Mouse (Mus musculus) lung, postnatal 0 days (tissue): ENCODE data around the gene Clec16a. TPM values are rescaled to one million over a fixed set of nuclear protein-coding genes. Genes with fewer than 3 reads are reported as not detected.
A peak's percentile ranks its signal among the peaks of the same experiment; 100 is the strongest.

ENCODE experiments used
- ATAC-seq: fragments of 200-750 bp; cut with Nextera tagmentation; 2 replicates; pipeline ENCODE4 v1.8.0; 2017; ENCODE audit warnings: moderate library complexity
- DNase-seq: peaks from one replicate; pipeline ENCODE4 v3.0.0-alpha.2; 2016; ENCODE audit warnings: low spot score
- H3K27ac ChIP-seq: fragments of 300-500 bp; sonication (generic); 2 replicates; pipeline ENCODE4 v1.5.1; 2014; ENCODE audit warnings: antibody characterized with exemption, mild to moderate bottlenecking, low read length, mixed read lengths
- H3K27me3 ChIP-seq: fragments of 300-500 bp; sonication (generic); replicated peaks from 2 replicates; pipeline ENCODE4 v1.6.1; 2014; ENCODE audit warnings: low read length, mixed read lengths; ENCODE audit not compliant: insufficient read depth
- H3K36me3 ChIP-seq: fragments of 300-500 bp; sonication (generic); 2 replicates; pipeline ENCODE4 v1.6.1; 2014; ENCODE audit warnings: low read length, mixed read lengths; ENCODE audit not compliant: insufficient read depth
- H3K4me1 ChIP-seq: fragments of 300-500 bp; sonication (generic); 2 replicates; pipeline ENCODE4 v1.6.1; 2014; ENCODE audit warnings: antibody characterized with exemption, low read depth, low read length, mixed read lengths; ENCODE audit not compliant: insufficient read depth
- H3K4me2 ChIP-seq: fragments of 300-500 bp; sonication (generic); replicated peaks from 2 replicates; pipeline ENCODE4 v1.6.1; 2014; ENCODE audit warnings: low read depth, mild to moderate bottlenecking, low read length, moderate library complexity, mixed read lengths
- H3K4me3 ChIP-seq: fragments of 300-500 bp; sonication (generic); 2 replicates; pipeline ENCODE4 v1.5.1; 2014; ENCODE audit warnings: low read depth, low read length
- H3K9ac ChIP-seq: fragments of 300-500 bp; sonication (generic); replicated peaks from 2 replicates; pipeline ENCODE4 v1.6.1; 2014; ENCODE audit warnings: low read depth, mild to moderate bottlenecking
- H3K9me3 ChIP-seq: fragments of 300-500 bp; sonication (generic); 2 replicates; pipeline ENCODE4 v1.6.1; 2016; ENCODE audit warnings: low read length, mixed read lengths
- CTCF ChIP-seq: IDR thresholded peaks from 2 replicates; pipeline ENCODE4 v1.5.1; 2016; ENCODE audit warnings: antibody characterized with exemption, mild to moderate bottlenecking
- EP300 ChIP-seq: IDR thresholded peaks from 2 replicates; pipeline ENCODE4 v1.6.1; 2016; ENCODE audit warnings: antibody characterized with exemption, mild to moderate bottlenecking, control low read depth
- WGBS: fragments of 180-500 bp; shearing (Covaris S2); extraction: QIAGEN DNeasy Blood & Tissue Kit; methylation state at CpG from one replicate; pipeline ENCODE4 v1.1.7; 2014; 5-methylcytosine and 5-hydroxymethylcytosine counted together
- polyA plus RNA-seq: library from polyadenylated mRNA; unstranded; fragments of >200 nt; fragmentation: Nextera tagmentation; extraction: Ambion mirVana; gene quantifications from 2 replicates; pipeline ENCODE4 v1.2.1, GENCODE M21; 2015

The Clec16a gene
- polyA plus RNA-seq, 1 experiment from 2014 or later, result 32.0 TPM

DNA sequence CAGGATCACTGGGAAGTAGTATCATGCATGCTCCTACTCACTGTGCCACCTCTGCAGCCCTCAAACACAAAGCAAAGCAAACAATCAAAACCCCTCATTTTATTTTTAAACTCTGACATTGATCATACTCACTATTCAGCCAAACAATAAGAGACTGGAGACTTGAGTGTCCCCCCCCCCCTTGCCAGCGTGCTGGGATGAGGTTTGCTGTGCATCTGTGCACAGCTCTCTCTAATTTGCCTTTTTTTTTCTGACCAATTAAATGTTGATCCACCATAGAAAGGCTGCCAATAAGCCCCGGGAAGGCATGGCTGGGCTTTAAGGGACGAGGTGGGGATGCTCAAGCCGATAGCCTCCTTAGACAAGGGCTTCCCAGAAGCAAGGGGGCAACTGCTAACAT, 37.7 kb upstream of the Clec16a start:
- no peak overlapping the region for H3K4me3 ChIP-seq
- no peak overlapping the region for H3K9ac ChIP-seq
- DNase-seq, result no peak
- WGBS, result 62% methylated on average over 4 of the region's 4 CpGs
- H3K27me3 ChIP-seq, result no peaks in the 10 kb centered on the region
- H3K9me3 ChIP-seq, result no peaks in the 10 kb centered on the region
- H3K4me1 ChIP-seq, result no peaks in the 10 kb centered on the region
- no peak for ATAC-seq
- H3K4me2 ChIP-seq, result no peak overlapping the region
- no peaks in the 10 kb centered on the region for H3K36me3 ChIP-seq
- no peak for TF ChIP-seq EP300
- no peak for TF ChIP-seq CTCF
- H3K27ac ChIP-seq, result no peak overlapping the region

GRCm38 (mm10) chr16:10508691-10509090, 36.4 kb upstream of the Clec16a start:
- WGBS, result 57% methylated on average over 6 of the region's 6 CpGs
- Histone ChIP-seq H3K4me1 (no peaks in the 10 kb centered on the region), H3K4me3 (no peak overlapping the region), H3K36me3 (no peaks in the 10 kb centered on the region), H3K9me3 (no peaks in the 10 kb centered on the region), H3K4me2 (no peak overlapping the region), H3K9ac (no peak overlapping the region), H3K27ac (no peak overlapping the region), H3K27me3 (no peaks in the 10 kb centered on the region)
- TF ChIP-seq CTCF (no peak), EP300 (no peak)
- no peak for DNase-seq
- no peak for ATAC-seq

DNA sequence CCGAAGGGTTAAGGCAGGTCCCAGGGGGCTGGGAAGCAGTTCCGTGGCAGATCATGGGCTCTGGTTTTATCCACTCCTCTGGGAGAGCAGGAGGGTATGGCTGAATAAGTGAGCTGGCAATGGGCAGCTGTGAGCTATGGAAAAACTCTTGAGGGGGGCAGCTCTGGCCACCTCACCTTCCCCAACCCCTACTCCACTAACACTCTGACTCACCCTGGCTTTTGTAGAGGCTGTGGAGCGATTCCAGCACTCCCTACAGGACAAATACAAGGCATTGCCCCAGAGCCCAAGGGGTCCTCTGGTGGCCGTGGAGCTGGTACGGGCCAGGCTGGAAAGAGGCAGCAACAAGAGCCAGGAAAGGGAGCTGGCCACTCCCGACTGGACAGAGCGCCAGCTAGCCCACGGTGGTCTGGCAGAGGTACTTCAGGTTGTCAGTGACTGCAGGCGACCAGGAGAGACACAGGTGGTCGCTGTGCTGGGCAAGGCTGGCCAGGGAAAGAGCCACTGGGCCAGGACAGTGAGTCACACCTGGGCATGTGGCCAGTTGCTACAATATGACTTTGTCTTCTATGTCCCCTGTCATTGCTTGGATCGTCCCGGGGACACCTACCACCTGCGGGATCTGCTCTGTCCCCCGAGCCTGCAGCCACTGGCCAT, 34.5 kb upstream of the Clec16a start:
- ATAC-seq (peak; percentile 62), DNase-seq (no peak)
- WGBS, result 53% methylated on average over 14 of the region's 14 CpGs
- Histone ChIP-seq H3K4me1 (no peaks in the 10 kb centered on the region), H3K36me3 (no peaks in the 10 kb centered on the region), H3K27me3 (no peaks in the 10 kb centered on the region), H3K9me3 (no peaks in the 10 kb centered on the region), H3K9ac (no peak overlapping the region), H3K27ac (no peak overlapping the region), H3K4me3 (no peak overlapping the region), H3K4me2 (no peak overlapping the region)
- peak; percentile 9 for TF ChIP-seq CTCF
- no peak for TF ChIP-seq EP300

- 87% methylated on average over 10 of the region's 12 CpGs for WGBS
- H3K9ac ChIP-seq, result no peak overlapping the region
- no peaks in the 10 kb centered on the region for H3K36me3 ChIP-seq
- H3K27ac ChIP-seq, result no peak overlapping the region
- H3K4me3 ChIP-seq, result no peak overlapping the region
- no peak overlapping the region for H3K4me2 ChIP-seq
- no peak for TF ChIP-seq EP300
- no peak for TF ChIP-seq CTCF
- H3K4me1 ChIP-seq, result no peaks in the 10 kb centered on the region
- DNase-seq (no peak), ATAC-seq (no peak)
- no peaks in the 10 kb centered on the region for H3K27me3 ChIP-seq
- H3K9me3 ChIP-seq, result no peaks in the 10 kb centered on the region
These were observed 34.0 kb upstream of the Clec16a start for GRCm38 (mm10) chr16:10511134-10511520.

DNA sequence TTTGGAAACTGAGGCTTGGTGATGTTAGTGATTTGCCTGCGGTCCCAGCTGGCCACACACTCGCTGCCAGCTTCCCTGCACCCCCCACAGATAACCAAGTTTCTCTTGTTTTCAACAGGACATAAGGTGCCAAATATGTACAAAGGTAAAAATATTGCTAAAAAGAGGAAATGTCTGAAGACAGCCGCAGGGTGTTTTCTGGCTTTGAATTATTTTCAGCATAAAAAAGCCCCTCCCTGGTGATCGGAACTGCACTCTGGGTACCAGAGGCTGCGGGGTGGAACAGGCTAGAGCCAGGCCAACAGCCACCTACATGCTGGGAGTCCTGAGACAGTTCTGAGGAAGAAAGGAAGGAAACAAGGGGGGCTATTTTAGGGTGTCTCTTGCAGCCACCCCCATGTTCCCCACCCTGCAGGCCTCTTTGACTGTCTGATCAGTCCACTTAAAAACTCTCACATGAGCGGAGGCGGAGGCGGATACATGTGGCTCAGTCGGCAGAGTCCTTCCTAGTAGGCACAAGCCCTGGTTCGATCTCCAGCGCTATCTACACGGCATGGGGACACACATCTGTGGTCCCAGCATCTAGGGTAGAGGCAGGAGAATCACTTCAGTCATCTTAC, 29.1 kb upstream of the Clec16a start:
- H3K27ac ChIP-seq, result no peak overlapping the region
- no peak for DNase-seq
- H3K4me2 ChIP-seq, result no peak overlapping the region
- H3K4me1 ChIP-seq, result no peaks in the 10 kb centered on the region
- no peak for ATAC-seq
- no peaks in the 10 kb centered on the region for H3K27me3 ChIP-seq
- TF ChIP-seq EP300, result no peak
- no peak for TF ChIP-seq CTCF
- 83% methylated on average over 12 of the region's 12 CpGs for WGBS
- H3K9ac ChIP-seq, result no peak overlapping the region
- no peaks in the 10 kb centered on the region for H3K36me3 ChIP-seq
- H3K4me3 ChIP-seq, result no peak overlapping the region
- H3K9me3 ChIP-seq, result no peaks in the 10 kb centered on the region

- H3K4me1 ChIP-seq, result no peaks in the 10 kb centered on the region; the same call in 1 of the 2 replicates
- H3K9ac ChIP-seq, result no peak overlapping the region
- no peak for DNase-seq
- no peaks in the 10 kb centered on the region for H3K27me3 ChIP-seq
- no peak overlapping the region for H3K4me3 ChIP-seq
- no peaks in the 10 kb centered on the region for H3K36me3 ChIP-seq
- 46% methylated on average over 5 of the region's 5 CpGs for WGBS
- H3K9me3 ChIP-seq, result no peaks in the 10 kb centered on the region
- TF ChIP-seq CTCF (peak; percentile 48), EP300 (no peak)
- H3K27ac ChIP-seq, result no peak overlapping the region
- no peak overlapping the region for H3K4me2 ChIP-seq
- ATAC-seq, result no peak
These were observed 27.1 kb upstream of the Clec16a start for GRCm38 (mm10) chr16:10518030-10518429.
